Mouse (Mus musculus): ENCODE measurements at regions not wholly inside any gene's neighbourhood (a gene's known extent, or its start where the extent isn't known, plus 50 kb on each side); places are given as distances from the start of the nearest gene placed in this dataset.

DNA sequence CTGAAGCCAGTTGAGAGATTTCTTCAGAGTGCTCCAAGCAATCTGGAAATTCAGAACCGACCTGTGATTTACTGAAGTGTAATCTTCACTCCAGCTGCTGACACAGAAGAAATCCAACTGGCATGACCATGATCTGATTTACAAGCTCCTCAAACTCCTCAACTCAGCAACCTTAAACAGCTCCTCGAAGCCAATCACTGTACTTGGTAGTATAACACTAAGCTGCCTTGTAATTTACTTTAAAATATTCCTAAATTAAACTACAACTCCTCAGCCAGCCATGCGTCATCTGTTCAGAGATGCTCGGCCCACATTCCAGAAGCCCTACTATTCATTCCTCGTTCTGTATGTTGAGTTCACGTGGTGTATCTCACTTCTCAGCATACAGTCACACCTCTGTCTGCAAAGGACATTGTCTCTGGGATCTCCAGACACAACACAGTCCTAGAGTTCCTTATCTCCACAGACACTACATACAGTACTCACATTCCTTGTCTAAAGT, 116.0 kb upstream of the Smad1 start:
- DNase-seq (ENCODE audit: low spot score in 2 of 2), result peak in 1 of 2 experiments; percentile 41

DNA sequence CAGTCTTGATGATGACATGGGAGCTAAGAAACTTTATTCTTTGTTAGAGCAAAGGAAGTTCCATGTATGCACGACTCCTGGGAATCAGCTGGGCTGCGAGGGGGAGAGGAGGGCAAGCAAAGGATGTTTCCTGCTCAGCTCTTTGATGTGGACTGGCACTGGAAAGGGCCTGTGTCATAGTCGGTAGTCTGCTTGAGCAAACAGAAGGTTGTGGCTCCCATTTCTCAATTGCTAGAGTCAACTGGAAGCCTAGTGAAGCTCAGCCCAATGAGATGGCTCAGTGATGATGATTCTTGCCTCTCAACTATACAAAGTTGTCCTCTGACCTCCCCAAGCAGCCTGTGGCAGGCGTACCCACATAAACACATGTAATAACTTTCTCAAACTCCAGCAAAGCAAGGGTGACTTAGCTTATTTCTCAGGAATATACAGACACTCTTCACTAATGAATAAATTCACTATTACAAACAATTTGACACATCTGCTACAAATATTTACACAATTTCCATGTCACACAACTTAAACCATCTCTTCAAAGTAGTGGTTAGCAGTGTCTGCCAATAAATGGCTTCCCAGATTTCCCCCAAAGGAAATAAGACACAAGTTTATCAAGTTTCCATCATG, 115.4 kb upstream of the Smad1 start:
- no peak for DNase-seq (ENCODE audit: low spot score in 2 of 2)

DNA sequence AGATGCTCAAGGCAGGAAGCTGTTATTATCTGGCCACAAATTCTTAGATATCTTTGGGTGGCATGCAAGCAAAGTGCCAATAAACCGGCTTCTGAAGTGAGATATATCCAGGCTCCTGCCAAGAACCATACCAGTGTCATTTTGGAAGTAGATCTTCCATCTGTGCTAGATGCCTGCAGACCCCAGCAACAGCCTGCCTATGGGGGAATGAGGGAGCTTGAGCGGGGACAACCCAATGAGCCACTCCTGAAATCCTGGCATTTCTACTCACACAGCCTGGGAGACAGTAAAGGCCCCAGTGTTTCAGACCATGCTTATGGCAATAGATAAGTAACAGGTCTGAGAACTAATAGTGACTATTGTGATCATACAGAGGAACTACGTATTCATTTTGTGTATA, 109.3 kb upstream of the Smad1 start:
- DNase-seq (ENCODE audit: low spot score in 2 of 2), result peak in 1 of 2 experiments; percentile 29

DNA sequence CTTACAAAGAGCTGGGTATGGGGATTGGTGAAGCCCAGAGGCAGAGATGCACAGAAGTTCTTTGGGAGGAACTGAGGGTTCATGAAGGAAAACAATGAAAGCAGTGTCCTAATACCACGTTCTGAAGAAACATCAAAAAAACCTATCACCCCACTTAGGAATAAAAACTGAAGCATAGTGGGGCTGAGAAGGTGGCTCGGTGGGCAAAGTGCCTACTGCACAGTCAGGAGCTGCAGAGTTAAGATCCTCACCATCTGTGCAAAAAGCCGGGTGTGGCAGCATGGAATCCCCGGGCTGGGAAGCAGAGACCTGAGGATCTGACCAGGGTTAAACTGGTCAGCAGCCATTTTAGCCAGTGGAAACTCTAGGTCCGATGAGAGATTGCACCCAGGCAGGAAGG, 106.1 kb upstream of the Smad1 start:
- DNase-seq (ENCODE audit: low spot score in 2 of 2), result no peak

DNA sequence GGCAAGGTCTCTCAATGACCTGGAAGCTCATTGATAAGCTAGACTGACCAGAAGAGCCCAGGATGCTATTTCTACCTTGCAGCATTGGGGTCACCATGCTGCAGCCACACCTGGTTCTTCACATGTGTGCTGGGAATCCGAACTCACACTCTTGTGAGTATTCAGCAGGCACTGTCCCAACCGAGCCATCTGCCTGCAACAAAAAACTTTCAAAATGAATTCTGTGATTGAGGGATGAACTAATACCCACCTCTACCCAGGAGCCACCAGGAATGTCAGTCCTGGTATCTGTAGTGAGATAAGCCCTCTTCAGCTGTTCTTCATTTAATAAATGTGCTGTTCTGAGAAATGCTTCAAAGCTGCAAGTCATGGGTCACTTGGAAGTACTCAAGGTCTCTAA, 104.6 kb upstream of the Smad1 start:
- no peak for DNase-seq (ENCODE audit: low spot score in 2 of 2)

DNA sequence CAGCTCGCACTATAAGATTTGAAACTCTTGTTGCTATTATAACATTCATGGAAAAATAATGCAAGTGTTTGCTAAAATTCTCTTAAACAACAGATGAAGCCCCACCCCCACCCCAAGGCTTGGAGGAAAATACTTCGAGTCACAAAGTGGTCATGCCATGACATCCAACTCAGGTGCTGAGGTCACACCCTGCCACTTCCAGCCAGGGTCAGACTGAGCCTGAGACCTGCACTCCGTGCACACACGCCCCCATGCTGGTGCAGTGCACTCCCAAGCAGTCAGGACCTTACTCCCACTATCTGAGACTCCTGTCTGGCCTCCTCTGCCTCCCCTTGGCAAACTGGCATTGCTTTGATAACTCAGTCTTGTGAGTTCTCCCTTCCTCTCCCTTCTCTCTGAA, 102.7 kb upstream of the Smad1 start:
- DNase-seq (ENCODE audit: low spot score in 2 of 2), result no peak

DNA sequence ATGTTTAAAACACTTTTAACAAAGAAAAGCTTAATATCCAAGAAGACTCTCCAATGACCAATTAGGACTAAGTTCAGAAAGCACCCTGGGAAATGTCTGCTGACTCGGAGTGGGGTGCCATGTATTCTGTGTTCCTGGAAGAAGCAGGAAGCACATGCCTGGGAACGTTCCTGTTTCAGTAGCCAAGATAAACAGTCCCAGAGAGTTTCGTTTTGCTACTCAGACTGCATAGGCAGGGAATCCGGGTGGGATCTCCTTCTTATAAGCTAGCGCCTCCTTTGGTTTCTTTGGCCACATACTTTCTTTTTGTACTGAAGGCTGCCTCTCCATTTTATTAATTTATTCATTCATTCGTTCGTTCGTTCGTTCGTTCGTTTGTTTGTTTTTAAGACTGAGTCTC, 101.9 kb upstream of the Smad1 start:
- no peak for DNase-seq (ENCODE audit: low spot score in 2 of 2)

DNA sequence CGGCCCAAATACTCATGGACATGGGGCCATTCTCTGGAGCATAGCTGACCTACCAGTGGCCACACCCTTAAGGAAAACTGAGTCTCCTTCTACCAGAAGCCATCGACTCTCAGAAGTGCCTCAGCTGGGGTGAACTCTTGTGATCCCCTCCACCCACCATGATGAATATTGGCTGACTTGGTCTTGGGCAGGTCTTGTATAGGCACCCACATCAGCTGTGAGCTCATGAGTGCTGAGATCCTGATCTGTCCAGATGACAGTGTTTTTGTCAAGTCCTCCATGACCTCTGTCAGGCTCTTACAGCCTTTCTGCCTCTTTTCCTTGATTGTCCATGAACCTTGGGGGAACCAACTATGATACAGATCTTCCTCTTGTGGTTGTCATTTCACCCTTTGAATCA, 99.9 kb upstream of the Smad1 start:
- no peak for DNase-seq (ENCODE audit: low spot score in 2 of 2)

DNA sequence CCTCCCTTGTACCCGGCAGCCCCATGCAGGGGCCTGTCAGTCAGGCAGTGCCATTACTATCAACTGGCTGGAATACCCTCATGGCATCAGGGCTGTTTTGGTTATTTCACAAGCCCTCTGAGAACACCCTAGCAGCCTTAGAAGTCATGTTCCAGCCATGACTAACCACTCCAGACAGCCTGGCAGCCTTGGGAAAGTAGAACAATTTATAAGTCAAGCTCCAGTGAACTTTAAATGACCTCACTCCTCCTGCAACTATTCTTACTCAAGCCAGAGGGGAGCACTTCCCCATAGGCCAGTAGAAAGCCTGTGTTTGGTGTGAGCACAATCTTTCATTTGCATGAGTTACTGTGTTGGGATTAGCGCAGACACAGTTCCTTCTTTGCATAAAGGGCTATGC, 99.3 kb upstream of the Smad1 start:
- DNase-seq (ENCODE audit: low spot score in 2 of 2), result no peak

DNA sequence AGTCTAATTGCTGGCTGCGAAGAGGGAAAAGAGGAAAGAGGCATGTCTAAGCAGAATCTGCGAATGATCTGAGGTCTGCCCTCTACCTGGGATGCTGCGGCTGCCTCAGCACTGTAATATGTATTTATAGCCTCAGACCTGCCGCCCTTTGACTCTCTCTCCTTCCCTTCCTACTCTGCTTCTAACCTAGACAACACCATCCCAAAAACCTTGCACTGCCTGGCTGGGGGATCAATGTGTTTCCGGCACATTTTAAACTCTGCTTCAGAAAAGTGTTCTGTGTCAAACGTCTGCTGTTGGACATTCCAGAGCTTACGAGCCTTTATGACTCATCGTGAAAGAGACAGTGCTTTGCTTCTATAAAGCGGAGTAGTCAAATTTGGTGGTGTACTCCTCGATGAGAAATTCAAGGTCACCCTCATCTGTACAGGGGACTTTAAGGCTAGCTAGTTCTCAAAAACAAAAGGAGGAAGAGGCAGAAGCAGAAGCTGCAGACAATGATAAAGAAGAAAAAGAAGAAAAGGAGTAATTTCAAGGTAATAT, 91.9 kb upstream of the Smad1 start:
- DNase-seq (ENCODE audit: low spot score in 2 of 2), result no peak

DNA sequence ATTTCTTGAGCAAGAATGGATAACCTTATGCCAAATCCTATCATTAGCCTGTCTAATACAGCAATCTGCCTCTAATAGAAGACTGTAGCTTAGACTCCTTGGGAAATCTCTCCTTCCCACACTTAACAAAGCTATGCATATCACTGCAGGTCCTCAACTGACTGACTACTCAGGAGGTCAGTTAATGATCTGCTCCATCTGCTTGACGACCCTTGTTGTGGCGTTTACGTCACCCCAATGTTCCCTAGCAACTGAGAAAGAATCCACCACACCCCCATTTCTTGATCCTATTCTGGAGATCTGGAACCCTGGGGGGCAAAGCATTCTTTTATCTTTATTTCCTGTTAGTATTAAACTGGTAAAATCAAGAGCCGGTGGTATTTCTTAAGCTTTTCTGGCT, 91.4 kb upstream of the Smad1 start:
- DNase-seq (ENCODE audit: low spot score in 2 of 2), result no peak

DNA sequence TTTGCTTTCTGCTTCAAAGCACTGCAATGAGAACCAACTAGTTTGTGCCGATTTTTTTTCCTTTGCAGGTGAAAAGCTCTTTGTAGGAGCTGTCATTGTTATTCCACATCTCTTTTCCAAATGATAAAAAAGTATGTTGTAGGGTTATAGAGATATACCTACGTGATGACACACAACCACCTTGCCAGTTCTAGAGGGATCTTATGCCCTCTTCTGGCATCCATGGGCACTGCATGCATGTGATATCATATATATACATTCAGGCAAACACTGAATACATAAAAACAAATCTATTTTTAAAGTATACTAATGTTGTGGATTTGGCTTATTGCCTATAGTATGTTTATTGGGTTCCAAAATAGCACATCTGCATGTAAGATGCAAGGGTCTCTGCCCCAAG, 89.5 kb upstream of the Smad1 start:
- DNase-seq (ENCODE audit: low spot score in 2 of 2), result peak; percentile 32 to 46

DNA sequence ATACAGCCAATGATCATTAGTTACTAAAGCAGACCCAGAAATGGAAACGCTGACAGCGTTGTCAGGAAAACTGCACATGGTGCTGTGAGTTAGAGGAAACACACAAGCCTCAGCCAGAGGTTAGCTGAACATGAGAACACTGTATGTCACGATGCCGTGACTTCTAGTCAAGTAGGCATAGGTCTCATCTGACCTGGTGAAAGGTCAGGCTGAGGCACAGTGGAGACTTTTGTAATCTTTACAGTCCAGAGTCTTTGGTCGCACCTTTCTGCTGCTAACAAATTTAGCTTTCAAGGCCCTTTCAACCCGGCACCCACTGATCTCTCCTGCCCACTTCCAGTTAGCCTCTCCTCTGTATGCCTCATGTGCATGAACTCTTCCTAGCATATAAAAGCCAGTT, 88.3 kb upstream of the Smad1 start:
- DNase-seq (ENCODE audit: low spot score in 2 of 2), result no peak

DNA sequence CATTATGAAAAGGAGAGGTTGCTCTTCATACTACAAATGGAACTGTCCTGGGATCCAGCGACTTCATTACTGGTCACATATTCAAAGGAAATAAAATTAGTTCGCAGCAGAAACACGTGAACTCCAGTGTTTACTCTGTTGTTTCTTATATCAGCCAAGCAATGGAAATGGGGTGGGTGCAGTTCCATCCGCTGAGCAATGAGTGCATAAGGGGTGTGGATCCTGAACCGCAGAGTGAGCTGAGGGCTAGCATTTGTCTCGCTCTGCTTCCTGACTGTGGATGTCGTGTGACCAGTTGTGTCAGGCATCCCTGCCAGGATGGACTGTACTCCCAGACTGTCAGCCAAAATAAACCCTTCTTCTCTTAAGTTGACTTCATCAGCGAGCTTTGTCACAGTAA, 80.0 kb upstream of the Smad1 start:
- DNase-seq (ENCODE audit: low spot score in 2 of 2), result no peak

DNA sequence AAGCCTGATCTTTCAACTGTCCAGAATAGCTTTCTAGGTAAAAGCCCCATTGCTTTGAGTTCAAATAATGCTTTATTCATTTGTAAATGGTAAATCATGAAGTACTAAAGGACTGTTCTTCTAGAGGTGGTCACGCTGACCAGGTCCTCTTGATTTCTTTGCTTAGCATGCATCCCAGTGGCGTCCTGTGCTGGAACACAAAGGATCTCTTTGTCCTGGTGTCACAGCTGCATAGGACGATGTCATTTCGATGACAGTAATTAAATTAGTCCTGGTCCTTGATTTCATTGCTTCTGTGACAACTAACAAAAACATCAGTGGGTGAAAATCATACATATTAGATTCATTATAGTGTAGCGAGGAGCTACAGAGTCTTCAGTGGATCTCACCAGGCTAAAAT, 76.7 kb upstream of the Smad1 start:
- no peak for DNase-seq (ENCODE audit: low spot score in 2 of 2)

DNA sequence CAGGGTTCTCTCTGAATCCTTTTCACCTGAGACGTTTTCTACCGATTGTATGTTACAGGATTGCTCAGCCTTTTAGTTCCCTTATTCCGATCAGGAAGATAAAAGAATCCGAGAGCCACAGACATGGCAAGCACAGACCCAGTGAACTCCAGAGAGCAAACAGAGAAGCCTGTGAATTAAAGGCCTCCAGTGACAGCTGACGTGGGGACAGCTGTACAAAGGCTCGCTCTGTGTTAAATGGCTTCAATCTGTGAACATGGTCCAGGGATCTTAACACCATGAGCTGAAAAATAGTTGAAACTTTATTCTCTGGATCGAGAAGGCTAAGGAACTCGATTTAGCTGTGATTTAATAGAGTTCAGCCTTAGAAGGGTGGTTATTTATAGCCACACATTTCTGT, 75.4 kb upstream of the Smad1 start:
- no peak for DNase-seq (ENCODE audit: low spot score in 2 of 2)

DNA sequence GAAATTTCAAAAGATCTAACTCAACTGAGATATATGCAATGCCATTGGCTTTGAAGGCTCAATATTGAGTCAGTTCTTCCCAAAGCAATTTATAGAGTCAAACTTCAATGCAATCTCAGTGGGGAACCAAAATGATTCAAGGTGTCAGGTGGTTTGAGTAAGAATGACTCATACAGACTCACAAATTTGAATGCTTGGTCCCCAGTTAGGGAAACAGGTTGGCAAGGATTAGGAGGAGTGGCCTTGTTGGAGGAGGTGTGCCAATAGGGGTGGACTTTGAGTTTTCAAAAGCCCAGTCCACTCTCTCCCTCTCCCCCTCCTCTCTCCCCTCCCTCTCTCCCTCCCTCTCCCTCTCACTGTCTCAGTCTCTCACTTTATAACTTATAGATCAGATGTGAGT, 52.8 kb upstream of the Smad1 start:
- no peak for DNase-seq (ENCODE audit: low spot score in 2 of 2)

DNA sequence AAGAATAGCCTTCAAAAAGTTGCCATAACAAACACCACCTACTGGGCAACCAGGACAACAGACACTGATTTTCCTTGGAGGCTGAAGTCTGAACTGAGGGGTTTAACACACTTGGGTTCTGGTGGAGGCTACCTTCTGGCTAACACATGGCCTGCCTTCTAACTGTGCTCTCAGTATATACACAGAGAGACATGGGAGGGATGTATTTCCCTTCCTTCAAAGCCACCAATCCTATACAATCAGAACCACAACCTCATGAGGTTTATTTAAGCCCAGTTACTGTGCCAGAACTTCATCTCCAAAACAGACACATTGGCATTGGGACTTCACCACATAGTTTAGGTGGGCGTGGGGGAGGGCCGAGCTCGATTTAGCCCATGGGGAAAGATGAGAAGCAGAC, 50.1 kb upstream of the Smad1 start:
- DNase-seq (ENCODE audit: low spot score in 2 of 2), result no peak

Data from right cerebral cortex, postnatal 10 days (tissue).